In genomic region chr9:118821220-118822185, GRCm38 (mm10) we compare ENCODE assay signal across 8 mouse cellular contexts.
A peak's percentile ranks its signal among the peaks of the same experiment; 100 is the strongest.
DNase-seq lines count a peak whose midpoint lies in the region; ATAC-seq and TF ChIP-seq lines count a peak whose summit lies in the region.

No protein-coding gene starts in this region.

- no peaks in the 10 kb centered on the region for H3K27me3 ChIP-seq in limb, embryonic 15.5 days

- H3K4me2 ChIP-seq in limb, embryonic 15.5 days, result peak overlapping the region; percentile 17; the same call in 1 of the 2 replicates

- 36% methylated on average over 21 of the region's 21 CpGs for WGBS in limb, embryonic 15.5 days

- no peaks in the 10 kb centered on the region for H3K9me3 ChIP-seq in limb, embryonic 15.5 days

- ATAC-seq in limb, embryonic 15.5 days (ENCODE audit: insufficient number of reproducible peaks, low FRiP score, low TSS enrichment, low read depth), result peak; percentile 45; the same call in 1 of the 2 replicates

- H3K4me3 ChIP-seq in gastrocnemius, adult 2 months, result peak overlapping the region; percentile 17
- H3K4me3 ChIP-seq in limb, embryonic 15.5 days, result no peak overlapping the region

- intact Hi-C loops in gastrocnemius, adult 2 months (cut with DNase I), result no loop called here
- intact Hi-C loops in heart, postnatal 10 days (cut with DNase I), result no loop called here

- peak; percentile 44 for DNase-seq in gastrocnemius, adult 2 months
- DNase-seq in gastrocnemius, adult 8-10 months (ENCODE audit: low spot score in 2 of 2), result no peak
- peak; percentile 47 for DNase-seq in embryo, embryonic 9.5 days (ENCODE audit: extremely low spot score)
- DNase-seq in heart, postnatal 10 days, result peak; percentile 56 to 57
- DNase-seq in natural killer cell, adult 2 months (ENCODE audit: low spot score in 2 of 2), result peak; percentile 18 to 49
- no peak for DNase-seq in yolk sac, embryonic 10.5 days (ENCODE audit: low spot score)
- DNase-seq in right cerebral cortex, postnatal 14 days, result no peak

- peaks cover 39% of the 10 kb centered on the region for H3K4me1 ChIP-seq in limb, embryonic 15.5 days

- no peak overlapping the region for H3K9ac ChIP-seq in limb, embryonic 15.5 days

- no peak for TF ChIP-seq CTCF in gastrocnemius, adult 2 months (IDR thresholded peaks at IDR 0.05)

- H3K36me3 ChIP-seq in limb, embryonic 15.5 days, result no peaks in the 10 kb centered on the region

- no peak overlapping the region; the same call in 1 of the 2 replicates for H3K27ac ChIP-seq in gastrocnemius, adult 2 months
- no peak overlapping the region for H3K27ac ChIP-seq in limb, embryonic 15.5 days

Comparison
In these comparisons a context has a peak if more than half of its experiments do, and no peak if none do; other contexts are left out.
1. DNase-seq: peak in gastrocnemius, adult 2 months (single experiment), embryo, embryonic 9.5 days (single experiment), heart, postnatal 10 days (2 of 2) and natural killer cell, adult 2 months (2 of 2); none in gastrocnemius, adult 8-10 months (0 of 2), yolk sac, embryonic 10.5 days (single experiment) and right cerebral cortex, postnatal 14 days (single experiment).